Mouse (Mus musculus) c-Kit-positive CD71-positive TER-119-positive erythroid progenitor cells, embryonic 14.5 days (primary cell): ENCODE data around the gene Cs.

Source experiments
- DNase-seq: peaks from one replicate; pipeline ENCODE4 v3.0.0-alpha.2; 2013; ENCODE audit warnings: low spot score

Cs gene

DNA sequence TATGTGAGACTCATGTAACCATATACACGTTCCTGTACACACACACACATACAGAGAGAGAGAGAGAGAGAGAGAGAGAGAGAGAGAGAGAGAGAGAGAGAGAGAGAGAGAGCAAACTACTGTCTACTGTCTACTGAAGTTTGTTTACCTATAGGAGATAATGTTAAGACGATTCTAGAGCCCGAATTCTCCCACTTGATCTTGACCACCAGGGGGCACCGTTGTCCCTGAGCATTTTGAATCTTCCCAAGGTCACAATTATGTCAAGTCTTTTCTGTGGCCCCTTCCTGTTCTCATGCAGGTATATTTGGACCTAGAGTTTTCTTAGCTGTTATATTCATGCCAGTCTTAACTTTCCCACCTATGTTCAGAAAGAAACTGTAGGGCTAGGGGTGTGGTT, 2.0 kb upstream of the Cs start:
- DNase-seq, result peak; percentile 94

GRCm38 (mm10) chr10:128336195-128336594, 1.3 kb upstream of the Cs start:
- no peak for DNase-seq

GRCm38 (mm10) chr10:128336597-128336996, 937 bp upstream of the Cs start:
- DNase-seq, result peak; percentile 75

DNA sequence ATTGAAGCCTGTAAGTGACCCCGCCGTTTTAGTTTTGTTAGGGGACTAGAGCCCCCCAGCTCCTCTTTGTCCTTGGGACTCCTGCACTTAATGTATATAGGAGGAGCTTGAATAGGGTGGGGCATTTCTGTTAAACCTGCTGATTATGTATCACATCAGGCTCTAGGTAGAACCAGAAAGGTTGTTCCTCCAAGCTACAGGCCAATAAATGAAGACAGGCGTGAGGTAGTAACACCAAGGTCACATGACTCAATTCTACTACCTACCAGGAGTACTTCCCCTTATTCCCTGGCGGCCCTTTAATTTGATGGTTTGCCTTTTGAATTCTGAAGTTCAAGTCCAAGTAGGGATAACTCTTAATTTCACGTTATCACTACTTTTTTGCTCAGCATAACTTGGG, 881 bp downstream of the Cs start:
- peak; percentile 59 for DNase-seq

DNA sequence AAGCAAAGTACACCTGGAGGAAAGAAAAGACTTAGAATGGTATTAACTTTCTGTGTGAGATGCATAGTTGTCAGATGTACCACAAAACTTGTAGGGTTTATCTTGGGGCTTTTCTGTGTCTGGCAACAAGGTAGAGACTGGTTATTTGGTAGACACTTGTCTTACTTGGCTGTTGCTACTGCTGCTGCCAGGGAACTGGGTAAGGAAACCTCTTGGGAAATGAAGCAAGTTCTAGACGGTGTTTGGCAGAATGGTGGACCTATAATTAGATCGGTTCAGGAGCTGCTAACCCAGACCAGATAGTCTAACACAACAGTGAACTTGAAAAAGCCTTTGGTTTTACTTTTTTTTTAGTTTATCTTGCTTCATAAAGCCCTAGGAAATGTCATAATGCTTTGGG, 1.4 kb downstream of the Cs start:
- no peak for DNase-seq

DNA sequence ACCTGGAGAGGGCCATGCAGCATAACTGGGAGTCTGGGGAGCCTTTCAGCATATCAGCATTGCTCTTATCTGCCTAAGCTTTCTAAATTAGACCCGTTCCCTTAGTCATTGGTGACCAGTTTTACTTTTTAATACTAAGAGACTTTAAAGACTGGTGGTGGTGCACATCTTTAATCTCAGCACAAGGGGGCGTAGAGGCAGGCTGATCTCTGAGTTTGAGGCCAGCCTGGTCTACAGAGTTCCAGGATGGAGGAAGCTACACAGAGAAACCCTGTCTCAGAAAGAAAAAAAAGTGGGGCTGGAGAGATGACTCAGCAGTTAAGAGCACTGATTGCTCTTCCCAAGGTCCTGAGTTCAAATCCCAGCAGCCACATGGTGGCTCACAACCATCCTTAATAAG, 2.7 kb downstream of the Cs start:
- no peak for DNase-seq

GRCm38 (mm10) chr10:128343436-128343835, 5.9 kb downstream of the Cs start:
- DNase-seq, result no peak

DNA sequence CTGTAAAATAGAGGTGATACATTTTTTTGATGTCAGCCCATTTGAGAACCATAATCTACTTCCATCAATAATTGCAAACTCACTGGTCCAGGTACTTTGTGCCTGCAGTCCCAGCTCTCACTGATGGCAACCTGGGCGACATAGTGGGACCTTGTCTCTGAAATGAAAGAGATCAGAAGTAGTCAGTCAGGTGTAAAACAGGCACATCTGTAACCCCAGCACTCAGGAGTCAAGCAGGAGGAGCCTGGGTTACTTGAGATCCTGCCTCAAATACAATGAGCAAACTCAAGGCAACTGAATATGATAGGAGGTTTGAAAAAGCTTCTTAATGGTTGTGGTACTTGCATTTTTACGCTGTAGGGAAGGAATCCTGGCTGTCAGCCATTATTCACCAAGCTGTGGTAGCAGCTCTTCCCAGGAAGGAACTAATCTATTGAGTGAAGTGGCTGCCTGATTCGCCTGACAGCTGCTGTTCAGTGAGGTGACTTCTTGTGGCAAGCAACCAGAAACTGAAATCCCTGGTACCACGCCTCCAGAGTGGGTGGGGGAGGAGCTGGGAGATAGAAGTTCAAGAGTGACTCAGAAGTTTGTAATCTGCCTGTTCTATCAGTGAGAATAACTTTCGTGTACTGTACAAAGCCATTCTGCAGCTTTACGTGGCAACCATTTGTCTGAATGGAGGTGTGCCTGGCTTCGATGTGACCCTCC, 7.2 kb downstream of the Cs start:
- peak; percentile 91 for DNase-seq

GRCm38 (mm10) chr10:128347541-128347940, 10.0 kb downstream of the Cs start:
- no peak for DNase-seq

GRCm38 (mm10) chr10:128358796-128359195, 21.3 kb downstream of the Cs start:
- peak; percentile 63 for DNase-seq

DNA sequence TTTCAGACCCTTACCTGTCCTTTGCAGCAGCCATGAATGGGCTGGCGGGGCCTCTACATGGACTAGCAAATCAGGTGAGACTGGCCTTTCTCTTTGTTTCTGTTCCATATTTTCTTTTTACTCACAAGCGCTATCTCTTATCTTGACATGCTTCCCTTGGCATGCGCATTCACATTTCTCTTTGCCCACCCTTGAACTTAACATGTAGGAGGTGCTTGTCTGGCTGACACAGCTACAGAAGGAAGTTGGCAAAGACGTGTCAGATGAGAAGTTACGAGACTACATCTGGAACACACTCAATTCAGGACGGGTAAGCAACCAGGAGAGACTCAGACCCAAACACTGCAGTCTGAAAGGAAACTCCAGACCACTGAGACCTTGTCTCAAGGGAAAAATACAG, 21.7 kb downstream of the Cs start:
- DNase-seq, result no peak

DNA sequence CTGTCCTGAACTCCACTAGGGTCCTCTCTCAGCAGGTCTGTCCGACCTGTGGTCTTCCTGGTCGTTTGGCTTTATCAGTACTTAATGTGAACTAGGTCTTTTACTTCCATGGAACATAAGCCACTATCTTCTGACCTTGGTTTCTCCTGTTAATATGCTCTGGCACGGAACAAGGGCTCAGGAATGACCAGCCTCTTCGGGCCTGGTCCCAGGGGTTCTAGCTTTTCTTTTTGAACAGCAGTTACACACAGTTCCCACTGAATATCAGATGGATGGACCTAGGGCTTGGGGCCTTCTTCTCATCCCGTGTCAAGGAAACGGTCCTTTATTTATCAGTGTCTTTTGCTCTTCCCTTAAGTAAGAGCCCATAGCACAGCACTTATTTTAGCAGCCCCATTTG, 24.3 kb downstream of the Cs start:
- no peak for DNase-seq

- DNase-seq, result no peak
These were observed 25.0 kb downstream of the Cs start for GRCm38 (mm10) chr10:128362568-128362967.

DNA sequence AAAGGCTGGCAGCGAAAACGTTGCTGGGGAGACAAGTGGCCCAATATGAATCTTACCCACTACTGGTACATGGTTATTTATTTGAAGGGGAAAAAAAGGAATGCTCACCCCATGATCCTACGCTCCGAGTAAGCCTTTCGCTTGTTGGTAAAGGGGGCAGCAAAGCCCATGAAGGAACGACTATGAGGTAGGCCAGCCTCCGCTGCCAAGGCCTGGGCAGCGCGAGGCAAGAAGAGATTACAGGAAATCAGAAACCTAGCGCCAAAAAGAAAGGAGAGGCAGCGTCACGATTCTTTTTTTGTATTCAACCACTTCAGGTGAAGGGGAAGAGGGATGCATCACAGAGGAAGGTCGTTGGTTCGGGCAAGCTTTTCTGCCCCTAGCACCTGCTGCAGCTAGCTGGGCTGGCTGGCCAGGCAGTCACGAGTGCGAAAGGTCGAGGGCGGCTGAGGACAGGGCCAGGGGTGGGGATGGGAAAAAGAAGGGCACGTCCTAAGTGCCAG, 30.4 kb downstream of the Cs start:
- no peak for DNase-seq

DNA sequence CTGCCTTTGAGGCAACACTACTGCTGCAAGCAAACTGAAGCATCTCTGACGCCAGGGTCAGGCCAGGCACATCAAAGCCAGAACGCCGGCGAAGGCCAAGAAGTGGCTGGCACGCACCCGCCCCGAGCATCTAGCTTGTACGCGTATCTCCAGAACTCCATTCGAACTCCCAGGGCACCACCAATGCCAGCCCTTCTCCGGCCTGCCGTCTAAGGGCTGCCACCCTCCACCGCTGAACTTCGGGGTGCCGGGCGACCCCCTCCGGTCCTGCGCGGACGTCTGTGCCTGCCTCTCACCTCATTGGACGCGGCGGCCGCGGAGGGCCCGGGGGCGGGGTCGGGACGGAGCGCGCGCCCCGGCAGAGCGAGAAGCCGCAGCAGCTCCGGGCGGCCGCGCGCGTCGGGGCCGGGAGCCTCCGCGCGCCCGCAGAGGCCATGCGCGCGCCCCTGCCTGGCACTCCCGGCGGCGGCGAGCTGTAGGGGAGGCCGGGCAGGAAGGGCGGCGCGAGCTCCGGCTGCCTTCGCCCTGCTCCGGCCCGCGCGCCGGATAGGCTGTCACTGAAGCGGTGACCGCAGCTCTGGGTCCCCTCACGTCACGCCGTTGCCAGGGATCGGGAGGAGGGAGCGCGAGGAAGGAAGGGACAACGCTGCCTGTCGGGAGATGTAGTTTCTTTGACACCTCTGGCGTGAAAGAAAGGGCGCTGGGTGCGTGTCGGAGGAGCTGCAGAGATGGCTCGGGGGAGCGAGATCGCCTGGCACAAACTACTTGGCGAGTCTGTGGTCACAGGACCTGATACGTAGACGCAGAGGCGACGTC, 31.1 kb downstream of the Cs start, which contains the start of gene Coq10a:
Gene Coq10a, minus strand, starts transcription at position 596 of the 816 bp plus-strand sequence.
- DNase-seq, result peak; percentile 77

DNA sequence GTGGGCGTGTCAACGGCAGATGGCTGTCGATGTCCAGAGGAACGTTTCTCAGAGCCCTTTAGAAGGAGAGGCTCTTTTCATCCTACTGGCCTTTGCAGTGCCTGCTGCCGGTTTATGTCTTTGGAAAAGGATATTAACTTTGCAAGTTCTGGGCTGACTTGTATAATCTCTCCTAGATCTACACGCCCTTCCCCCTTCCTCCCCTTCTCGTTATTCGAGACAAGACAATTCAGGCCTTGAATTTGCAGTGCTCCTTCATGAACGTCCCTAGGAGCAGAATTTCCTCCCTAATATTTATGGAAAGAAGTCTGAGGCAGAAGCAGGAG, 31.6 kb downstream of the Cs start:
- DNase-seq, result no peak

DNA sequence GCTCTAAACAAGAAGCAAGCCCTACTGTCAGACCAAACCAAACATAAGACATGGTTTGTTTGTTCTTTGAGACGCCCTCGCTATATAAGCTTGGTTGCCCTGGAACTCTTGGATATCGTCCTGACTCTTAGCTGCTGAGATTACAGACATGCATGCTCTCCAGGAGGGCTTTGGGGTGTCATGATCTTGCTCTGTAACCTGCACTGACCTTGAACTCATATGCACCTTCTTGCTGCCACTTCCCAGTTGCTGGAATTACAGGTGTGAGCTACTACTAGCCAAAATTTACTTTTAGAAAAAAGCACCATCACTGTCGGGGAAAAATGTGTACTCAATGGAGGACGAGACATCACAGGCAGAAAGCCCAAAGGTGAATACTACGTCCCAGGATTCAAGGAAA, 32.1 kb downstream of the Cs start:
- DNase-seq, result no peak

- DNase-seq, result no peak
These were observed 32.5 kb downstream of the Cs start for GRCm38 (mm10) chr10:128370021-128370420.

- DNase-seq, result no peak
These were observed 33.1 kb downstream of the Cs start for GRCm38 (mm10) chr10:128370601-128371000.

- DNase-seq, result no peak
These were observed 34.6 kb downstream of the Cs start for GRCm38 (mm10) chr10:128372142-128372541.

- DNase-seq, result no peak
These were observed 35.6 kb downstream of the Cs start for GRCm38 (mm10) chr10:128372989-128373748.

DNA sequence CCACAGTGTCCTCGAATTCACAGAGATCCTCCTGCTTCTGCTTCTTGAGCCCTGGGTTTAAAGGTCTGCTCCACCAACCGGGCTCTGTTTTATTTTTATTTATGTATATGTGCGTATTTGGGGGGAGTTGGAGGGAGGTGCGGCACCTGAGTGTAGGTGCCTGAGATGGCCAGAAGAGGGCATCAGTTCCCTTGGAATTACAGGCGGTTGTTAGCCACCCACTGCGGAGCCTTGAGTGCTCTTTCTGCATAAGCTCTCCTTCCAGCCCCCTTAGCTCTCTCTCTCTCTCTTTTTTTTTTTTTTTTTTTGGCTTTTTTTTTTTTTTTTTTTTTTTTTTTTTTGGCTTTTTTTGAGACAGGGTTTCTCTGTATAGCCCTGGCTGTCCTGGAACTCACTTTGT, 36.9 kb downstream of the Cs start:
- DNase-seq, result no peak

DNA sequence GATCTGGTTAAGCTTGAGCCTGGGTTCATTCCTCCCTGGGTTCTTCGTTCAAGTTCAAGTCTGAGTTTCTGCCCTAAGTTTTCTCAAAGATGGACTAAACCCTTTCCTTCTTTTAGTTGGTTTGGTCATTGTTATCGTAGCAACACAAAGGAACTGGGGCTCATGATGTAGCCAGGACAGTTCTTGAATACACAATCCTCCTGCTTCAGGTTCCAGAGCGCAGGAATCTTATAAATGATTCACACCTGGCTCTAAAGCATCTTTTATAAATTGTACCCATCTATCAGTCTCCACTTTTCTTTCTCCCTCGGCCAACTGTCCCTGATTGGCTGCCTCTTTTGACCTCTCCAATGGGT, 38.5 kb downstream of the Cs start:
- DNase-seq, result no peak
